Mouse (Mus musculus) spleen, postnatal 4 days (tissue): Measurements from ENCODE around the gene Atp5d.
"Not testable (repeated sequence)": the region's sequence is repeated elsewhere in the genome, so short reads cannot be mapped to it uniquely, and the experiment has no call there.

ENCODE experiments used
- DNase-seq, 2 experiments: peaks; one replicate each; pipeline ENCODE4 v3.0.0; 2022; ENCODE audit warnings: low spot score in 2 of 2

The Atp5d gene

GRCm38 (mm10) chr10:80165392-80166128, 27.1 kb downstream of the Atp5d start, which contains the start of gene Cirbp:
Gene Cirbp, plus strand, starts transcription at chr10:80165985.
- peak in 1 of 2 experiments; percentile 69 for DNase-seq

GRCm38 (mm10) chr10:80166136-80166535, 27.7 kb downstream of the Atp5d start:
- not testable (repeated sequence) for DNase-seq

GRCm38 (mm10) chr10:80167460-80168037, 29.1 kb downstream of the Atp5d start:
- peak; percentile 99 to 100 for DNase-seq

- peak; percentile 92 to 96 for DNase-seq
Measured at GRCm38 (mm10) chr10:80168038-80168661, 29.7 kb downstream of the Atp5d start.

- DNase-seq, result no peak
Measured at GRCm38 (mm10) chr10:80169070-80169469, 30.6 kb downstream of the Atp5d start.

- DNase-seq, result no peak
Measured at GRCm38 (mm10) chr10:80169651-80170050, 31.2 kb downstream of the Atp5d start.

- DNase-seq, result no peak
Measured at GRCm38 (mm10) chr10:80170052-80170451, 31.6 kb downstream of the Atp5d start.

- no peak for DNase-seq
Measured at GRCm38 (mm10) chr10:80170601-80171021, 32.2 kb downstream of the Atp5d start.

GRCm38 (mm10) chr10:80171252-80171651, 32.8 kb downstream of the Atp5d start:
- no peak for DNase-seq

- peak in 1 of 2 experiments; percentile 71 for DNase-seq
Measured at GRCm38 (mm10) chr10:80171760-80172526, 33.5 kb downstream of the Atp5d start.

GRCm38 (mm10) chr10:80172527-80173292, 34.3 kb downstream of the Atp5d start, which contains the start of gene 1600002K03Rik:
Gene 1600002K03Rik, plus strand, starts transcription at chr10:80172944.
- DNase-seq, result peak; percentile 83 to 91

- DNase-seq, result no peak
Measured at GRCm38 (mm10) chr10:80173358-80173757, 34.9 kb downstream of the Atp5d start.

- no peak for DNase-seq
Measured at GRCm38 (mm10) chr10:80173955-80174640, 35.7 kb downstream of the Atp5d start.

GRCm38 (mm10) chr10:80174705-80175104, 36.3 kb downstream of the Atp5d start:
- DNase-seq, result peak in 1 of 2 experiments; percentile 78

- no peak for DNase-seq
Measured at GRCm38 (mm10) chr10:80175536-80176269, 37.3 kb downstream of the Atp5d start.

- no peak for DNase-seq
Measured at GRCm38 (mm10) chr10:80176270-80176834, 37.9 kb downstream of the Atp5d start.

GRCm38 (mm10) chr10:80177441-80178279, 39.2 kb downstream of the Atp5d start:
- no peak for DNase-seq
